Comparison of ENCODE assay signal across 11 mouse cellular contexts in genomic region chr15:25758037-25758436, GRCm38 (mm10).
DNase-seq lines count a peak whose midpoint lies in the region; ATAC-seq and TF ChIP-seq lines count a peak whose summit lies in the region.
"Had no signal": no experiment of that assay in that cellular context is flagged by ENCODE, and none has a peak within 500 bp of the region (broad histone marks: within the 10 kb centered on the region; RNA-seq: fewer than 3 reads in every experiment).

No protein-coding gene starts in this region.

- H3K27me3 ChIP-seq in ES-Bruce4 (ENCODE audit: control insufficient read depth, insufficient read depth, low read length, poor library complexity, severe bottlenecking): no peaks in the 10 kb centered on the region
- H3K27me3 ChIP-seq in hindbrain, embryonic 13.5 days: no peaks in the 10 kb centered on the region
- H3K27me3 ChIP-seq in midbrain, embryonic 16.5 days (ENCODE audit: control insufficient read depth, insufficient read depth, low read depth, low read length): no peaks in the 10 kb centered on the region
- H3K27me3 ChIP-seq: liver, embryonic 15.5 days had no signal

- peak overlapping the region; percentile 67 for H3K27ac ChIP-seq in ES-Bruce4 (ENCODE audit: insufficient read depth, low read length)
- peak overlapping the region; percentile 72; the same call in 1 of the 2 replicates for H3K27ac ChIP-seq in cortical plate, adult 2 months (ENCODE audit: insufficient read depth, low read length)
- peak overlapping the region; percentile 78 for H3K27ac ChIP-seq in hindbrain, embryonic 13.5 days
- H3K27ac ChIP-seq in midbrain, embryonic 16.5 days (ENCODE audit: low read length): peak overlapping the region; percentile 72
- H3K27ac ChIP-seq: liver, embryonic 15.5 days had no signal

- peak overlapping the region; percentile 46 for H3K4me2 ChIP-seq in hindbrain, embryonic 13.5 days
- H3K4me2 ChIP-seq in midbrain, embryonic 16.5 days (ENCODE audit: low read length): peak overlapping the region; percentile 51
- H3K4me2 ChIP-seq: liver, embryonic 15.5 days had no signal

- no peaks in the 10 kb centered on the region for H3K9me3 ChIP-seq in ES-Bruce4 (replicated peaks; ENCODE audit: control insufficient read depth, insufficient read depth, low read length, poor library complexity, severe bottlenecking)
- H3K9me3 ChIP-seq in hindbrain, embryonic 13.5 days: no peaks in the 10 kb centered on the region
- no peaks in the 10 kb centered on the region for H3K9me3 ChIP-seq in midbrain, embryonic 16.5 days (replicated peaks; ENCODE audit: control insufficient read depth, low read length, poor library complexity, severe bottlenecking)
- H3K9me3 ChIP-seq: liver, embryonic 15.5 days had no signal

- peak overlapping the region; percentile 53 for H3K9ac ChIP-seq in ES-Bruce4 (ENCODE audit: low read depth, poor library complexity, severe bottlenecking)
- peak overlapping the region; percentile 29; the same call in 1 of the 2 replicates for H3K9ac ChIP-seq in hindbrain, embryonic 13.5 days
- peak overlapping the region; percentile 60; the same call in 1 of the 2 replicates for H3K9ac ChIP-seq in midbrain, embryonic 16.5 days (ENCODE audit: low read depth, low read length)
- H3K9ac ChIP-seq: liver, embryonic 15.5 days had no signal

- no peak for ATAC-seq in hindbrain, embryonic 13.5 days (ENCODE audit: low FRiP score)
- no peak for ATAC-seq in midbrain, embryonic 16.5 days

- no peak for TF ChIP-seq POLR2A in ES-Bruce4 (IDR thresholded peaks at IDR 0.05; ENCODE audit: insufficient read depth, low read length)
- no peak for TF ChIP-seq POLR2A in cortical plate, adult 2 months (IDR thresholded peaks at IDR 0.05; ENCODE audit: extremely low read depth, insufficient read depth, low read length)

- H3K4me3 ChIP-seq in ES-Bruce4 (ENCODE audit: low read depth, low read length): peak overlapping the region; percentile 60
- peak overlapping the region; percentile 27; the same call in 1 of the 2 replicates for H3K4me3 ChIP-seq in cortical plate, adult 2 months (ENCODE audit: insufficient read depth, low read length)
- H3K4me3 ChIP-seq in hindbrain, embryonic 13.5 days: no peak overlapping the region
- H3K4me3 ChIP-seq in midbrain, embryonic 16.5 days (ENCODE audit: low read depth, low read length): no peak overlapping the region
- H3K4me3 ChIP-seq: liver, embryonic 15.5 days had no signal

- 0 out of 2 replicates have a peak, but pooled peaks have one; percentile 24 for TF ChIP-seq EP300 in ES-Bruce4 (IDR thresholded peaks at IDR 0.05; ENCODE audit: insufficient read depth, low read depth, low read length)

- TF ChIP-seq CTCF in ES-Bruce4 (IDR thresholded peaks at IDR 0.05; ENCODE audit: low read depth, low read length): no peak
- TF ChIP-seq CTCF in cortical plate, adult 2 months (IDR thresholded peaks at IDR 0.05; ENCODE audit: extremely low read depth, insufficient read depth, low read length): no peak

- peaks cover 2% of the 10 kb centered on the region for H3K4me1 ChIP-seq in ES-Bruce4 (ENCODE audit: control insufficient read depth, insufficient read depth, low read length)
- H3K4me1 ChIP-seq in cortical plate, adult 2 months (ENCODE audit: control insufficient read depth, insufficient read depth, low read length): peaks cover 1% of the 10 kb centered on the region
- peaks cover 74% of the 10 kb centered on the region for H3K4me1 ChIP-seq in hindbrain, embryonic 13.5 days (replicated peaks)
- H3K4me1 ChIP-seq in midbrain, embryonic 16.5 days (ENCODE audit: control insufficient read depth, insufficient read depth, low read length): peaks cover 47% of the 10 kb centered on the region
- H3K4me1 ChIP-seq: liver, embryonic 15.5 days had no signal

- intact Hi-C loops in heart, postnatal 10 days (cut with DNase I): no loop called here
- intact Hi-C loops in left cerebral cortex, postnatal 36 days (cut with DNase I): no loop called here

- 24% methylated on average over 10 of the region's 10 CpGs for WGBS in hindbrain, embryonic 13.5 days
- 22% methylated on average over 10 of the region's 10 CpGs for WGBS in midbrain, embryonic 16.5 days

- DNase-seq in spleen, adult 18-20 months: no peak
- DNase-seq in heart, postnatal 10 days: no peak
- no peak for DNase-seq in natural killer cell, adult 2 months (ENCODE audit: low spot score in 2 of 2)
- DNase-seq in left cerebral cortex, postnatal 36 days (ENCODE audit: low spot score in 2 of 2): no peak
- DNase-seq: heart, postnatal 14 days; thymus, postnatal 4 days had no signal

- H3K36me3 ChIP-seq in ES-Bruce4 (ENCODE audit: control insufficient read depth, insufficient read depth, low read length, poor library complexity, severe bottlenecking): no peaks in the 10 kb centered on the region
- H3K36me3 ChIP-seq in hindbrain, embryonic 13.5 days: no peaks in the 10 kb centered on the region
- H3K36me3 ChIP-seq in midbrain, embryonic 16.5 days (ENCODE audit: control insufficient read depth, insufficient read depth, low read length): no peaks in the 10 kb centered on the region
- H3K36me3 ChIP-seq: liver, embryonic 15.5 days had no signal

Comparison
In these comparisons a context has a peak if more than half of its experiments do, and no peak if none do; other contexts are left out.
1. H3K4me3 ChIP-seq: peak in ES-Bruce4 (single experiment) and cortical plate, adult 2 months (single experiment); none in hindbrain, embryonic 13.5 days (single experiment) and midbrain, embryonic 16.5 days (single experiment).
2. Peak in every context shown above with its lines, with median percentiles within 50 percentile points of each other: H3K27ac ChIP-seq and H3K9ac ChIP-seq.